Mouse (Mus musculus): ENCODE data around the gene Zfp933.
"Not testable (repeated sequence)": the region's sequence is repeated elsewhere in the genome, so short reads cannot be mapped to it uniquely, and the experiment has no call there.

DNA sequence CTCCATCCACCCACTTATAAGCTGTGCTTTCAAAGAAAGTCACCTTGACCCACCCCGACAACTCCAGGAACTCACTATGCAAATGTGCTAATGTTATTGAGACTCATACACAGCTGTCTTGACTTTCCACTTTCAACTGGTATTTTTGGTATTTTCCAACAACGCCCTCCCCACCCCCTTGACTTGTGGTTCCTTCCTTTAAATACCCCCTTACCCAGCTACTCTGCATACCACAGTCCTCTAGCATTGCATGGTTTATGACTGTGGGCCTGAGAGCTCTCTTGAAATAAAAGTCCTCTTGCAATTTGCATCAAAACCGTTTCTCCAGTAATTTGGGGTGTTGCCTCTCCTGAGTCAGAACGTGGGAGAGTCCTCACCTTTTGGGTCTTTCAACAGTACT, 39.7 kb downstream of the Zfp933 start:
- TF ChIP-seq CTCF, EP300 (IDR thresholded peaks at IDR 0.05; ENCODE audit: low read depth): not testable (repeated sequence)
